Mouse (Mus musculus) embryonic stem cell, embryonic (primary cell): ENCODE measurements around the gene Slc39a11.

Source experiments
- CTCF ChIA-PET, 4 experiments: fragments of 300-600 bp in 2 of 4; fragments of 350-600 bp in 2 of 4; sonication (Branson Sonifier 250); formaldehyde crosslinking; loops; one replicate each; lab custom pipeline; 2022; ENCODE audit warnings: inconsistent platforms in 2 of 4; lab: Charles Lee
- POLR2A ChIA-PET, 4 experiments: fragments of 300-600 bp in 2 of 4; fragments of 350-600 bp in 2 of 4; sonication (Branson Sonifier 250); formaldehyde crosslinking; loops; one replicate each; lab custom pipeline; 2022; ENCODE audit warnings: antibody characterized with exemption in 4 of 4, inconsistent platforms in 1 of 4; lab: Charles Lee

Gene Slc39a11

DNA sequence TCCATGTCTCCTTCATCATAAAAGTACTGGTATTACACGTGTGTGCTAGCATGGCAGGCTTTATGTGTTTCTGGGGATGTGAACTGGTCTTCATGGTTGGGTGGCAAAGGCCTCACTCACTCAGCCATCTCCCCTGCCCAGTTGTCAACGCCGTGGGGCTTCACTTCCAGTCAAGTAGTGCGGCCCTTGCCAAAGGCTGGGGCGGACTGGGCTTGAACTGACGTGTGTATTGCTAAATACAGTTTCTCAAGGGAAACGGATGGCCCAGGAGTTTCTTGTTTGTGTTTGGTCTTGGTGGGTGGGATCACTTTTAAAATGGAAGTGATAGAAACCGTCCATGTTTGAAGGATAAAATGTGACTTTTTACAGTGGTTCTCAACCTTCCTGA is 112.7 kb downstream of the Slc39a11 start:
- CTCF ChIA-PET: interaction anchor here in 1 of 4 experiments (0.7 kb wide), 1 partner anchor 80 kb away, joined by 3 read pairs; no protein-coding TSS in a partner anchor
- POLR2A ChIA-PET: no interaction called here

DNA sequence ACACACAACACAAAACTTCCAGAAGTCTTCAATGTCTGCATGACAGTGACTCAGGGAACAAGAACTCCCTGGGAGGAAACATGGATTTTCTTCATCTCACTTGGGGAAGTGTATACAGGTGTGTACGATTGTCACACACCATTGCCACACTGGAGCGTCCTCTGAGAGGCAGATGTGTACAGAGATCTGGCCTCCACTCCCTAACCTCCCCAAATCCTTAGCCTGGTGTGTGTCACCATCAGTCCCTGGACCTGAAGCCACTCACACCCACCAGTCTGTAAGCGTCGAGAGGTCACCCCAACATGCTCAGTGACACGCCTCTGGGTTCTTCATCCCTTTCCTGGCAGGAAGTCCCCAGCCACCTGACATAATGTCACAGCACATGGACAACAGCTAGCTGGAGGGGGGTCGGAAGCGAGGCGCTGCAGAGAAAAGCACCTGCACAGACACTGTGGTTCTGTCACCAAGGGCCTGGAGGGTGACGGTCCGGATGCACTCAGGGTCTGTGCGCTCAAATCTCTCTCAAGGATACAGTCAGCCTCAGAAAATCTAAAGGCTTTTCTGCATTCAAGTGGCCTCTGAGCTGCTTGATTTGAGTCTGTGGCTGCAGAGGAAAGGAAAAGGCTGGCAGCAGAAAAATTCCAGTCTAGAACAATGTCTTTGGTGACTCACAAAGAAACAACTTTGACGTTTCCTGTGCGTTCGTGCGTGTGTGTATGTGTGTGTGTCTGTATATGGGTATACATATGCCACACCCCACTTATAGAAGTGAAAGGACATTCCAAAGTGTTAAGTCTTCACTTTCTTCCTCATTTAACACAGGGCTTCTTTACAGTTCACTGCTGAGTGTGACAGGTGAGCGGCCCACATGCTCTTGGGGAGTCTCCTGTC is 113.3 kb downstream of the Slc39a11 start:
- CTCF ChIA-PET: interaction anchor here in 3 of 4 experiments (0.6 to 0.9 kb wide), 3 partner anchors 81 to 877 kb away, joined by 3 read pairs; no protein-coding TSS in a partner anchor
- POLR2A ChIA-PET: interaction anchor here in 1 of 4 experiments (0.6 to 1.0 kb wide), 2 partner anchors 28 to 65 kb away, joined by 3 read pairs; no protein-coding TSS in a partner anchor

DNA sequence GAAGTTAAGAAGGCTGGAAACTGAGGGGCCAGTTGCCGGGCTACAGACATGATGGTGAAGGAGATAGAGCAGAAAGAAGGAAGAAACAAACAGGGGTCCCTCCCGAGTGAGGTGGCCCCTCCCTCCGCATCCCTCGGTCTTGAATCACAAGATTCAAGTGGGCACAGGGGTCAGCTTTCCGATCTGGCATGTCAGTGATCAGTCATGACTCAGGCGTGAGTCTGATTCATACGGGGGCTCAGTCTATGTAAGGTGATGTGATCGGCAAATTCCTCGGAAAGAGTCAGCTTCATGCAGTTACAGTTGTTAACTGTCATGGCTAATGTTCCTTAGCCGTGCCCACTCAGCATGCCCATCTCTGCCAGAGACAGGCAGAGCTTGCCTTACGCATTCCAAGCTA is 115.5 kb downstream of the Slc39a11 start:
- ChIA-PET CTCF (interaction anchor here in 1 of 4 experiments (1.1 kb wide), 1 partner anchor 35 kb away, joined by 3 read pairs; no protein-coding TSS in a partner anchor), POLR2A (interaction anchor here in 1 of 4 experiments (0.6 kb wide), 1 partner anchor 176 kb away, joined by 3 read pairs; no protein-coding TSS in a partner anchor)

DNA sequence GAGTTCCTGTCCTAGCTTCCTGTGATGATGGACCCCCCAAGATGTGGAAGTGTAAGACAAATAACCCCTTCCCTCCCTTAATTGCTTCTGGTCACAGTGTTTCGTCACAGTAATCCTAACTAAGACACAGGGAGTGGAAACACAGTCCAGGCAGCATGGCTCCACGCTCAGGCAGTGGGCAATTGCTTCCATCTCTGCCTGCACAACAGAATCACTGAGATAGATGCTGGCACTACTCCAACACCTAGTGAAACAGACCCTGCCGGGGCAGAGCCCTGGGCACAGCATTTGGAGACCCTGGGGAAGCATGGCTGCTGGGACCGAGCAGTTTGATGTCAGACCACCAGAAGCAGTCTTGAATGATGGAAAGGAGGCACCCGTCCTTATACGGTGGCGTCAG is 115.9 kb downstream of the Slc39a11 start:
- ChIA-PET POLR2A (interaction anchor here in 1 of 4 experiments (0.6 kb wide), 1 partner anchor 177 kb away, joined by 3 read pairs; no protein-coding TSS in a partner anchor), CTCF (interaction anchor here in 1 of 4 experiments (1.1 kb wide), 1 partner anchor 35 kb away, joined by 3 read pairs; no protein-coding TSS in a partner anchor)

DNA sequence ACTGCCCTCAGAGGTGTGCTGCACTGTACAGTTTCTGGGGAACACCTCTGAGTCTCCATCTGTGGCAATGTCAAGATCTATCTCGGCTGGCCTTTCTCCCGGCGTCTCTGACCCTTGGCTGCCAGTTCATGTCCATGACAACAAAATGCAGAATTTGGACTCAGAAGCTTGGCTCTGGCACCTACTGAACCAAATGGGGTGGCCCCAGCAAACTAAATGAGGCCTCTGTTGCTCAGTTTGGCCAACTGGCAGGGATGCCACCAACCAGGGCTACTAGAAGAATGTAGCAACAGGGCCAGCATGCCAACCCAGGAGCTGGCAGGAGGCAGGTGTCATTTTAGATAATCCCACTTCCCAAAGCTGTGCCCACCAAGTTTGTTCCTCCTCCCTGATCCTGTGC is 121.5 kb downstream of the Slc39a11 start:
- POLR2A ChIA-PET: no interaction called here
- CTCF ChIA-PET: no interaction called here

DNA sequence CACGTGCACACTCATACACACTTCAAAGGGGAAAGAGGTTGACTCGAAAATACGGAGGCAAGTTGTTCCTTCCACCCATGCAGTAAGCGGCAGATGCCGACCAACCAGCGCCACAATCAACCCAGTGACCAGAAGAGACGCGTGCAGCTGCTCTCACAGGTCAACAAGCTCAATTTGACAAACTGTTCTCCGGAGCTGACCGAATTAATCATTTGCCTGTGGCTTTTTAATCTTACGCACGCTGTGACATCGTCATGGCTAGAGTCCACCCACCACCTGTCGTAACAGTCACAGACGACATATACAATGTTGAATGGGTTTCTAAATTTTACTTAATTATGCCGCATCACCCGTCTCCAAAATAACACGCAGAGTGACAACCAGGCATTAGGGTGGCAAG is 124.1 kb downstream of the Slc39a11 start:
- CTCF ChIA-PET: interaction anchor here in 1 of 4 experiments (0.6 kb wide), 1 partner anchor 8 kb away, joined by 3 read pairs; no protein-coding TSS in a partner anchor
- POLR2A ChIA-PET: interaction anchor here in 2 of 4 experiments (0.6 to 1.1 kb wide), 3 partner anchors 35 to 87 kb away, joined by 3 to 5 read pairs (median 3); no protein-coding TSS in a partner anchor

DNA sequence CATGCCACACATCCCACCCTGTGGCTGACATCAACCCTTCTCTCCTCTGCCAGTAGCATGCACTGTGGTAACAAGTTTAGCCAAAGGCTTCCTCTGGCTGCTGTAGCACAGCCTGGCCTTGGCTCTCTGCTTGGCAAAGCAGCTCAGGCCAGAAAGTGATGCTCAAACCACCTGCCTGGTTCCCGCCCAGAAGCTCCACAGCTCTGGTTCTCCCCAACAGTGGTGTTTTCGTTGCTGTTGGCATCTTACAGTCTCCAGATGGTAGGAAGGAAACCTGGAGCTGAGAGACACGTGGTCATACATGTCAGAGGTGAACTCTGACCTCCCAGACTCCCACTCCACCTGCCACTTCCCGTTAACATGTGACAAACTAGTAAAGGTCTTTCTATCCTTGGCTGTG is 127.2 kb downstream of the Slc39a11 start:
- CTCF ChIA-PET: no interaction called here
- POLR2A ChIA-PET: interaction anchor here in 2 of 4 experiments (0.7 to 1.1 kb wide), 2 partner anchors 52 to 313 kb away, joined by 3 read pairs; no protein-coding TSS in a partner anchor

DNA sequence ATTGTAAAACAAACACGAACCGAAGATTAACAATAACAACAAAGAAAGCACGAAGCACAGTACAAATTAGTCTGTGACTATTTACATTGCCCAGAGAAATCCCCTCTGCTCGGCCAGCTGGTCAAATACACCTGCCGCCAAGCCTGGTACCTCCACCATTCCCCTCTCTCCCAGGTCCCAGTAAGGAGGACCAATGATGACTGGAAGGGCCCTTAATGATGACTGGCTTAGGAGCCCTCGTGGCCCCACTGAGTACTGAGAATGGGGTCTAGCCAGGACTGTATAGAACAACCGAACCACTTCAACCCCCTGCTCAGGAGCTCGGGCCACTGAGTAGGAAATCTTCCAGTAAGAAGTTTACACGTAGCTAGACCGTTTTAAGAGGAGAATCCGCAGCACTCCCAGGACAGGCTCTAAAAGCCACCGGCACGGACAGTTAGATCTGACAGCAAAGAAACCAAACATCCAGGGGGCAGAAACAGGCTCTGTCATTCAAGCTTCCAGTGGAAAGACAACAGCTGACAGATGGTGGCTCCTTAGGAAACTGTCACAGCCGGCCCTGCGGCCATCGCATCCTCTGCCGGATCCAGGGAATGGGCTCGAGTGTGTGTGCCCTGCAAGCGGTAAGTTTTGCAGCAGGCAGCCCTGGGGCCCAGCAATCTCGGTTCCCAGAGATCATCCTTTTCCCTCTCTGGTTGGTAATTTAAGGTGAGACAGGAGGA is 128.2 kb downstream of the Slc39a11 start:
- ChIA-PET CTCF (interaction anchor here in 1 of 4 experiments (1.2 kb wide), 1 partner anchor 23 kb away, joined by 4 read pairs; no protein-coding TSS in a partner anchor), POLR2A (interaction anchor here in 1 of 4 experiments (1.6 kb wide), 1 partner anchor 10 kb away, joined by 5 read pairs; no protein-coding TSS in a partner anchor)

DNA sequence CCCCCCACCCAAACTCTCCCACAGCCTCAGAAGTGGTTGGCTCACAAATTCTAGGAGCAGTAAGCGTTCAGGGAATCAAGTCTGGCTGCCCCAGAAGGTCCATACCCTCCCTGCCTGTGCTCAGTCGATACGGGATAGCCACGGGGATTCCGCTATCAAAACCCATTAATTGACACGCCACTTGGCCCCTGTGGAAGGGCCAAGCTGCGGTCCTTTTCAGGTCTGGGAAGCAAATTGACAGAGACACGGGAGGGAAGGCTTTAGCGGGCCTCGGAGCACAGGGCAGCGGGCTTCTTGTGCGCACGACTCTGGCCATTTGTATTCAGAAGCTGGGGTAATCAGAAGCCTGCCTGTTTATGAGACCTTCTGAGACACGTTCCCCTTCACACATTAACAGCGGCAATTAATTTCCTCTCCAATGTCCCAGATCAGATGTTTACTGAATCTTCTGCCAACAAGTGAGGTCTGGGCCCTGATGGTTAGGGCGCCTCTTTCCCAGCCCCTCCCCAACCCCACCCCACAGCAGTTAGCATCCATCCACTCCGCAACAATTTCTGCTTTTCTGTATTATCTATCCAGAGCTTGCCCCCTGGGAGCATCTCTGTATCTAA is 128.9 kb downstream of the Slc39a11 start:
- ChIA-PET CTCF (interaction anchor here in 1 of 4 experiments (1.2 kb wide), 1 partner anchor 22 kb away, joined by 4 read pairs; no protein-coding TSS in a partner anchor), POLR2A (interaction anchor here in 1 of 4 experiments (1.6 kb wide), 1 partner anchor 11 kb away, joined by 5 read pairs; no protein-coding TSS in a partner anchor)

DNA sequence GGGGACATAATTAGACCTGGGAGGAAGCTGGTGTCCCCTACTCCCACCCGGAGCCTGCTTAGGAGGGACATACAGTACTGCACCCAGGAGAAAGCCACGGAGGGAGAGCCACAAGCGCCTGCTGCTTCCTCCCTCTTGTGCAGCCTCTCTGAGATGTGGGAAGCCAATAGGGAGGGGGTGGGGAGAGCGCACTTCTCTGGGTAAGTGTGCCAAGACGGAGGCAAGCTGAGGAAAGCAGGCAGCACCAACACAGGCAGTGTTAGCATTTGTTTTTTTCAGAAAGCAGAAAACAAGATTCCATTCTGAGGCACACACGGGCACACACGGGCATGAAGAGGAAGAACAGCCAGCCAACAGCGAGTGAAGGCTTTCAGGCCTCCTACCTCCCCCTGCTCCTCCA is 129.5 kb downstream of the Slc39a11 start:
- POLR2A ChIA-PET: interaction anchor here in 3 of 4 experiments (0.6 to 1.5 kb wide), 4 partner anchors 82 to 546 kb away, joined by 3 to 4 read pairs (median 3); partner anchors contain the start of gene Sdk2 (in 1 of the 3)

DNA sequence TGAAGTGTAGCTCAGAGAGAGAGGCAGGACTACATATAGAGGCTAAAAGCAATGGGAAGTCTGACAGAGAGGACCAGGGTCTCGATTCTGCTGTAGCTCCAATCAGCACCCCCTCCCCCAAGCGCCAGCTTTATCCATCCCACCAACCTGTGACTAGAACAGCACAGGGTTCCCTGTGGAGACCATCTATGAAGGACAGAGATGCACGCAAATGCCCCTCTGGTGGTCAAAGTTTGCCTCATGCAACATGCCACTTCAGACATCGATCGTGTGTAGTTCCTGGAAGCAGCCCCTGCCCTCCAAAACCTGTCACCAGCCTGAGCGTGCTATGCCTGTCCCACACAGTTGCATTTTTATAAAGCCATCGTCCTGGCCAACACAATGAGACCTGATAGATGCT is 129.9 kb downstream of the Slc39a11 start:
- ChIA-PET CTCF (interaction anchor here in 2 of 4 experiments (0.6 to 1.2 kb wide), 3 partner anchors 21 to 734 kb away, joined by 3 to 4 read pairs (median 4); no protein-coding TSS in a partner anchor), POLR2A (interaction anchor here in 3 of 4 experiments (0.6 to 1.5 kb wide), 6 partner anchors 23 to 547 kb away, joined by 3 to 4 read pairs (median 3); partner anchors contain the start of gene Sdk2 (in 1 of the 3))

More for the DNA sequence above, 129.5 kb downstream of the Slc39a11 start:
- CTCF ChIA-PET: no interaction called here

DNA sequence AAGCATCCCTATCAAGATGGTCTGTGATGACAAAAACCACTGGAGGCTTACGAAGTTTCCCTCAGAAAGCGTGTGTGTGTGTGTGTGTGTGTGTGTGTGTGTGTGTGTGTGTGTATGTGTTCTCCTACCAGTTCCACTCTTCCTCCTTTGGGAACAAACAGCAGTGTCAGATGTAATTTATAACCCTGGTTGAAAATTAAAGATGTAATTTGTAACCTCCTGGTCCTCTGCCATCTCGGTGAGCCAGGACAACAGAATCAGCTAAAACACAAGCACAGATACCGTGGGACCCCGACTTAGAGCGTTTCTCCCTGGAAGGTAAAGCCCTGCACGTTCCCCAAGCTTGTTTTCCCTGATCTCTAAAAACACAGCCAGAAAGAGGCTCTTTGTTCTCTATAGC is 131.7 kb downstream of the Slc39a11 start:
- CTCF ChIA-PET: interaction anchor here in 2 of 4 experiments (0.6 to 0.8 kb wide), 3 partner anchors 7 to 112 kb away, joined by 3 read pairs; no protein-coding TSS in a partner anchor
- POLR2A ChIA-PET: interaction anchor here in 1 of 4 experiments (1.5 kb wide), 1 partner anchor 71 kb away, joined by 3 read pairs; no protein-coding TSS in a partner anchor

DNA sequence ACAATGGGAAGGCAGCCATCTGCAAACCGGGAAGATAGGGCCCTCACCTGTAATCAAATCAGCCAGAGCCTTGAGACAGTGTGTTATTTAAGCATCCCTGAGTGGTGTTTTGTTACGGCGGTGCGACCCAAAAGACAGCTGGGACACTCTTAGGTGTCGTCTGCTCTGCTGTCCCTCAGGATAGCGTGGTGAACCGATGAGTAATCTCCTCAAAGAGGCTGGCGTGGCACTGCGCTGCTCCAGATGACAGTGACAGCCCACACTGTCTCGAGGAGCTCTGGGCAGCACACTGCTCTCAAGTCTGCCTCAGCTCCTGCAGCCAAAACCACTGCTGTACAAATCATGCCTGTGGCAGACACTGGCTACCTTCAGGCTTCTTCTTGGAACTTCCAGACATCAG is 133.7 kb downstream of the Slc39a11 start:
- CTCF ChIA-PET: interaction anchor here in 2 of 4 experiments (1.0 to 1.2 kb wide), 3 partner anchors 17 to 96 kb away, joined by 3 to 4 read pairs (median 4); no protein-coding TSS in a partner anchor

DNA sequence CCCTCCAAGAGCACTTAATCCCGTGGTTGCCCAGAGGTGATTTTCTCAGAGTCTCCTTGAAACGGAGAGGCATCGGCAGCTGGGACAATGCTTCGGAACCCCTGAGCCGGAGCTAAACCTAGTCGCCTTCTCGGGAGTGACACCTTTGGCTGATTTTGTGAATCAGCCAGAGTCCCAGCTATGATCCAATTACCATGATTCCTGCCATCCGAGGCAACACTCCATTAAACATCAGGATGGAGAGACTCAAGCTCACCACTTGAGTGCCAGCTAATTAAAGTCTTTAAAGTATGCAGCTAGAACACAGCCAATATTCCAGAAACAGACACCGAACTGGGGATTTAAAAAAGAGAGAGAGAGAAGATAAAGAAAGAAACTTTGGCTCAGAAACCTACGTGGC is 136.9 kb downstream of the Slc39a11 start:
- CTCF ChIA-PET: interaction anchor here (0.7 to 2.5 kb wide), 6 partner anchors 14 to 99 kb away, joined by 3 to 14 read pairs (median 4); no protein-coding TSS in a partner anchor

More for the DNA sequence above, 133.7 kb downstream of the Slc39a11 start:
- POLR2A ChIA-PET: interaction anchor here in 1 of 4 experiments (0.8 kb wide), 1 partner anchor 9 kb away, joined by 3 read pairs; no protein-coding TSS in a partner anchor

DNA sequence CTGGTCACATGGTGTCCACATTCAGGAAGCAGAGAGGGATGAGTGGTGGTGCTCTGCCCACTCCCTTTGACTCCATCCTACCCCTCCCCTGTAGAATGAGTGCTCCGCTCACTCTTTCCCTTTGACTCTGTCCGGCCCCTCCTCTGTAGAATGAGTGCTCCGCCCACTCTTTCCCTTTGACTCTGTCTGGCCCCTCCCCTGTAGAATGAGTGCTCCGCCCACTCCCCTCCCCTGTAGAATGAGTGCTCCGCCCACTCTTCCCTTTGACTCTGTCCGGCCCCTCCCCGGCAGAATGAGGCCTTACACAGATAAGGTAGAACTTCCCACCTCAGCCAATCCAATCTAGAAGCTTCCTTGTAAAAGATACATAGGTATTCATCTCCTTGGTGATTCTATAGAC is 137.7 kb downstream of the Slc39a11 start:
- ChIA-PET POLR2A (interaction anchor here in 2 of 4 experiments (0.6 to 1.2 kb wide), 12 partner anchors 20 to 182 kb away, joined by 3 to 4 read pairs (median 3); no protein-coding TSS in a partner anchor), CTCF (interaction anchor here (0.7 to 2.5 kb wide), 6 partner anchors 13 to 104 kb away, joined by 3 to 15 read pairs (median 3); no protein-coding TSS in a partner anchor)

More for the DNA sequence above, 136.9 kb downstream of the Slc39a11 start:
- POLR2A ChIA-PET: interaction anchor here in 2 of 4 experiments (0.6 to 1.2 kb wide), 6 partner anchors 29 to 88 kb away, joined by 3 to 4 read pairs (median 3); no protein-coding TSS in a partner anchor

DNA sequence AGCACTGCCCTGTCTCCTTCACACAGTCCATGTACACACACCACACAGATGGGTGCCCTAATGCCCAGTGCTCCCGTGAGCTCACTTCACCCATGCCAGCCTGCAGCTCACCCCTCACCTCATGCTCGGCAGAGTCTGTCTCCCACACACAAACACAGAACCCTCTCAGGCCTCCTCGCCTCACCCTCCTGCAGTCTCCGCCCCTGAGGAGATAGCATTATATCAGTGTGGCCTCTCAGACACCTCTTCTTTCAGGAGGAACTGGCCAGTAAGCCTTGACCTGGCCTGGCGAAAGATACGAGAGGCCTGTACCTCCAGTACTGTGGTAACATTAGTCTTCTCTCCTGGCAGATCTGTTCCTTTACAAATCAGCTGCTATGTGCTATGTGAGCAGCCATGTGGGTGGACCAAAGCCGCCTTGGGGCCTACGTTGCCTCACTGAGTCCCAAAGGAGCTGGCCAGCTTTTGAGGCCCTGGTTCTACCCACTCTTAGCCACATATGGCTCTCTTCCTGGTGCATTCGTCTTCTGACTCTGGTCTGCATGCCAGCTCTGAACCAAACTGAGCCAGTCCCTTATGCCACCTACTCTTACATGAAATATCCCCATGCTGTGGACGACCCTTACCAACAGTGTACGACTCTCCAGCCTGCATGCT is 138.8 kb downstream of the Slc39a11 start:
- POLR2A ChIA-PET: interaction anchor here in 2 of 4 experiments (0.8 to 1.6 kb wide), 7 partner anchors 11 to 183 kb away, joined by 3 to 5 read pairs (median 3); partner anchors contain the start of gene Sstr2 (in 1 of the 2)
- CTCF ChIA-PET: interaction anchor here (0.5 to 2.5 kb wide), 4 partner anchors 12 to 37 kb away, joined by 3 to 15 read pairs (median 10); no protein-coding TSS in a partner anchor
